Mouse (Mus musculus) liver, embryonic 14.5 days (tissue): ENCODE data around the gene Ncapg2. TPM values are rescaled to one million over a fixed set of nuclear protein-coding genes. Genes with fewer than 3 reads are reported as not detected.

ENCODE experiments used
- ATAC-seq: fragments of 200-750 bp; cut with Nextera tagmentation; 2 replicates; pipeline ENCODE4 v1.8.0; 2017; ENCODE audit warnings: moderate number of reproducible peaks, mild to moderate bottlenecking, moderate library complexity; ENCODE audit not compliant: insufficient read depth
- DNase-seq, 3 experiments: peaks; one replicate each; pipeline ENCODE4 v3.0.0-alpha.2; 2012 to 2013; ENCODE audit warnings: low read depth in 3 of 3, low spot score in 3 of 3
- H3K27ac ChIP-seq: fragments of 300-500 bp; sonication (generic); 2 replicates; pipeline ENCODE4 v1.5.1; 2014; ENCODE audit warnings: moderate library complexity, mild to moderate bottlenecking, control low read depth, inconsistent platforms
- H3K27me3 ChIP-seq: fragments of 300-500 bp; sonication (generic); 2 replicates; pipeline ENCODE4 v1.6.1; 2014; ENCODE audit warnings: mild to moderate bottlenecking, low read length, moderate library complexity; ENCODE audit not compliant: control insufficient read depth, insufficient read depth
- H3K36me3 ChIP-seq: fragments of 300-500 bp; sonication (generic); replicated peaks from 2 replicates; pipeline ENCODE4 v1.6.1; 2014; ENCODE audit warnings: low read depth; ENCODE audit not compliant: control insufficient read depth, insufficient read depth
- H3K4me1 ChIP-seq, 2 experiments: fragments of 200-500 bp in 1 of 2; fragments of 300-500 bp in 1 of 2; sonication (generic) in 1 of 2; replicated peaks; 2 replicates each; pipeline ENCODE4 v1.6.1; 2012 to 2014; ENCODE audit warnings: antibody characterized with exemption in 1 of 2, inconsistent platforms in 1 of 2, low read length in 1 of 2; ENCODE audit not compliant: control insufficient read depth in 2 of 2, insufficient read depth in 2 of 2
- H3K4me2 ChIP-seq: fragments of 300-500 bp; sonication (generic); 2 replicates; pipeline ENCODE4 v1.6.1; 2014; ENCODE audit warnings: low read depth, mild to moderate bottlenecking, control low read depth, moderate library complexity
- H3K4me3 ChIP-seq, 2 experiments: fragments of 200-500 bp in 1 of 2; fragments of 300-500 bp in 1 of 2; sonication (generic) in 1 of 2; 2 replicates each; pipeline ENCODE4 v1.5.1; 2012 to 2014; ENCODE audit warnings: low read depth in 2 of 2, low read length in 2 of 2, mild to moderate bottlenecking in 2 of 2, control low read depth in 1 of 2, inconsistent platforms in 1 of 2, moderate library complexity in 1 of 2; ENCODE audit not compliant: insufficient read depth in 1 of 2
- H3K9ac ChIP-seq: fragments of 300-500 bp; sonication (generic); replicated peaks from 2 replicates; pipeline ENCODE4 v1.6.1; 2014; ENCODE audit warnings: mild to moderate bottlenecking, control low read depth, moderate library complexity
- H3K9me3 ChIP-seq: fragments of 300-500 bp; sonication (generic); 2 replicates; pipeline ENCODE4 v1.6.1; 2016; ENCODE audit warnings: low read length, mixed read lengths; ENCODE audit not compliant: control insufficient read depth
- CTCF ChIP-seq: IDR thresholded peaks from 2 replicates; pipeline ENCODE4 v1.5.1; 2016; ENCODE audit warnings: antibody characterized with exemption, low read depth, control low read depth
- EP300 ChIP-seq: IDR thresholded peaks from 2 replicates; pipeline ENCODE4 v1.6.1; 2016; ENCODE audit warnings: antibody characterized with exemption, low read depth
- WGBS: fragments of 180-500 bp; shearing (Covaris S2); extraction: QIAGEN DNeasy Blood & Tissue Kit; methylation state at CpG from one replicate; pipeline ENCODE4 v1.1.7; 2014; ENCODE audit not compliant: insufficient replicate concordance; 5-methylcytosine and 5-hydroxymethylcytosine counted together
- polyA plus RNA-seq, 2 experiments: library from polyadenylated mRNA; depleted of rRNA in 1 of 2; stranded (reverse) in 1 of 2; unstranded in 1 of 2; fragments of >200 nt; fragmentation: Nextera tagmentation in 1 of 2; extraction: Ambion mirVana in 1 of 2; gene quantifications; 2 replicates each; pipeline versions ENCODE4 v1.2.1 to v1.2.3; 2012 to 2014

Ncapg2 gene
- polyA plus RNA-seq, 2 experiments: 25.4 to 55.8 TPM

DNA sequence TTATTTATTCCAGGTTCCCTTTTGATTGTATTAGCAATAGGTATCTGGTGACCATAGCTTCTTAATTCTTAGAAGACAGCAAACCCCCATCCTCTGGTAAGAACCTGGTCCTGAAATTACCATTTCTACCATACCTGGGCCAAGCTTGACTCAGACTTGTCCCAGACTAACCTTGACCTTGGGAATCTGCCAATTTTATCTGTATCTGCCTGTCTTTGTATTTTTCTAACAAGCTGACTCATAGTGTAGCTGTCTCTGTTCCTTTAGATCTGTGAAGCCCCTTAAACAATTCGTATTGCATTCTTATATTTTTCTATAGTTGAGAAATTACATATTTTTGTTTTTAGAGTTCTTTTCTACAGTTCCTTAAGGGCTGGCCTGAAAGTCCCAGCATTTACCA, 73.6 kb downstream of the Ncapg2 start:
- H3K4me2 ChIP-seq: no peak overlapping the region
- no peaks in the 10 kb centered on the region for H3K36me3 ChIP-seq
- no peaks in the 10 kb centered on the region for H3K9me3 ChIP-seq
- no peaks in the 10 kb centered on the region for H3K27me3 ChIP-seq
- ATAC-seq: no peak
- 17% methylated on average over 1 of the region's 1 CpGs for WGBS
- H3K4me1 ChIP-seq: no peaks in the 10 kb centered on the region
- H3K9ac ChIP-seq: no peak overlapping the region
- no peak for TF ChIP-seq EP300
- no peak for TF ChIP-seq CTCF
- no peak overlapping the region for H3K4me3 ChIP-seq
- no peak overlapping the region for H3K27ac ChIP-seq
- DNase-seq: no peak

DNA sequence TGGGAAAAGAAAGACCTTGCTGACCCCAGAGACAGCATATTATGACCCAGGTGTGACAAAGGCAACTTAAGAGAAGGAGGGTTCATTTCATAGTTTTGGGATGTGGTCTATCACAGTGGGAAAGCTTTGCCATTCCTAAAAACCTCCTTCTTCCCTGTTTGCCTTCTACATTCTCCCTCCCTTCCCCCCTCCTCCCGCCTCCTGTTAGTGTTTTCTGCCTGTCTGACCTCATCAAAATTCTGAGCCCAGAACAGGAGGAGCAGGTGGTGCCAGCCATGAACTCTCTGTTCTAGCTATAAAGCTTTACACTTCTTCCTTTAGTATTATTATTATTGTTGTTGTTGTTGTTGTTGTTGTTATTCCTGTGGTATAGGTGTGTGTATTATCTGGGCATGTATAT, 76.7 kb downstream of the Ncapg2 start:
- no peak for DNase-seq
- WGBS: 31% methylated on average over 1 of the region's 1 CpGs
- no peak overlapping the region for H3K4me2 ChIP-seq
- H3K4me3 ChIP-seq: no peak overlapping the region
- no peak overlapping the region for H3K9ac ChIP-seq
- ATAC-seq: no peak
- no peak for TF ChIP-seq CTCF
- no peak for TF ChIP-seq EP300
- no peak overlapping the region for H3K27ac ChIP-seq
- peaks cover 0 to 2% of the 10 kb centered on the region in 2 experiments; a peak in 1 of 4 replicates for H3K4me1 ChIP-seq
- H3K27me3 ChIP-seq: peaks cover 12% of the 10 kb centered on the region
- H3K9me3 ChIP-seq: no peaks in the 10 kb centered on the region
- H3K36me3 ChIP-seq: no peaks in the 10 kb centered on the region

DNA sequence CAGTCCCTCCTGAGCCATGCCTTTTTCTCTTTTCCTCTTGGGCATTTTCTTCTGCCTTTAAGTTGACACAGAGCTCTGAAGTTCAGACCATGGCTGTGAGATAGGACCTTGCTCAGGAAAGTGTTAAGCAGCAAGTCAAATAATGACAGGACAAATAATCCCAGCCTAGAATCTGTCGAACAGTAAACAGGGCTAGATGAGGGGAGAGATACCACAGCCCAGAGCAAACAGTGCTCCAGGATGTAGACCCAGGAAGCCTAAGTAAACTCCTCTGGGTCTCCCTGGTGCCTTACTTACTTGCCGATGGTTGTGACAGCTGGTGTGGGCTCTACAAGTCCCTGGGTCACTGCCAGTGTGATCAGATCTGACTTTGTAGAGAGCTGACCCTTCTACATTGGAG, 78.4 kb downstream of the Ncapg2 start:
- Histone ChIP-seq H3K4me2 (no peak overlapping the region), H3K9ac (no peak overlapping the region), H3K4me1 (peaks cover 0 to 2% of the 10 kb centered on the region in 2 experiments; a peak in 1 of 4 replicates), H3K36me3 (no peaks in the 10 kb centered on the region), H3K4me3 (no peak overlapping the region), H3K27me3 (peaks cover 12% of the 10 kb centered on the region), H3K27ac (no peak overlapping the region), H3K9me3 (no peaks in the 10 kb centered on the region)
- ATAC-seq: no peak
- no peak for DNase-seq
- TF ChIP-seq EP300 (no peak), CTCF (no peak)
- WGBS: 53% methylated on average over 2 of the region's 2 CpGs

DNA sequence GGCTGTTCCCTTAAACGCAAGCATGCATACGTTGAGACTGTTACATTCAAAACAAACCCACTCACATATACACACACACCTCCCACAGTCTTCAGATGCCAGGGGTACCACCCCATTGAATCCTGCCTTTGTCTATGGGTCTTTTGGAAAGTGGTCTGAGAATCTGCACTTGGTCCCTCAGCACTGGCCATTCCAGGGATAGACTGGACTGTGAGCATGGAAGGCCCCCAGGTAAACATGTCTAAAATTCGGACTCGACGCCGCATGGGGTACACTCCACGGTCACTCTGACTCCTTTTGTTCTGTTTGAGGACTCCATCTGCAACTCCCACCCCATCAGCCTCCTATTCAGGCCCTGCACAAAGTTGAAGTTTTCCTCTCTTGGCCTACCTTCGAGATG, 79.8 kb downstream of the Ncapg2 start:
- no peak for DNase-seq
- H3K27me3 ChIP-seq: peaks cover 12% of the 10 kb centered on the region

DNA sequence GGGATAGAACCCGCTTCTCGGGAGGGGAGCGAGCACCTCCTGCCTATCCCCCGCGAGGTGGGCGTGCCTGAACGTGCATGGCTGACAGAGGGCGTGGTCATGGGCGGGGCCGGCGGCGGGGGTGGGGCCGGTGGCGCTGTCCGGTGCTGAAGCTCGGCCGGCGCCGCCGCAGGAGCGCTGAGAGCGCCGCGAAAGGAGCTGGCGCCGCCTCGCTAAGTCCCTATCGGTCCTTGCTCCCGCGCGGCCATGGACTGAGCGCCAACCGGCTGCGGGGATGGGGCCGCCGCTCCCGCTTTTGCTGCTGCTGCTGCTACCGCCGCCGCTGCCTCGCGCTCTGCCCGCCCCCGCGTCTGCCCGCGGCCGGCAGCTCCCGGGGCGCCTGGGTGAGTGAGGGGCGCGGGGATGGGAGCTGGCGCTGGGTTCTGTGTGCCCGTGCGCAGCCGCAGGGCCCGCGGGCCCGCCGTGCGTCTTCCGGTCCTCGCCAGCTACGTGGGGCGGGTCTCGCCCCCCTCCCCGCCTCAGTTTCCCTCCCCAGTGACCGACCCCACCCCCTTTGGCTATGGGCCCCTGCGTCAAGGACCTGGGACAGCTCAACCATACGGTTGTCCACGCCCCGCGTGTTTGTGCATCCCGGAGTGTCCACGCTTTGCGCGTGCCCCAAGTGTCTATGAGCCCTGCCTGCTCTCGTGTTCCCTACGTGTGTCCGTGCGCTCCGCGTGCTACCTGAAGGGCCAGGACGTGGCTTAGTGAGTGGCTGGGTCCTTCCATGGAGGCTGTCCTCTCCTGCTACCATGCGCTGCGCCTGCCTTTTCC, 80.6 kb downstream of the Ncapg2 start, which contains the start of gene Ptprn2:
TSS of gene Ptprn2 (plus strand) at position 130 of the 813 bp plus-strand sequence.
- TF ChIP-seq CTCF: no peak
- no peak for TF ChIP-seq EP300
- ATAC-seq (peak; percentile 80), DNase-seq (peak; percentile 27 to 42 (median 30))
- Histone ChIP-seq H3K4me3 (peak within 1 kb of the TSS in 1 of 2 experiments; percentile 31; a peak in 2 of 4 replicates), H3K4me2 (peak within 1 kb of the TSS; percentile 58), H3K36me3 (no peaks in the 10 kb centered on the region), H3K27me3 (peaks cover 12% of the 10 kb centered on the region), H3K27ac (no peak within 1 kb of the TSS), H3K9me3 (no peaks in the 10 kb centered on the region), H3K9ac (no peak within 1 kb of the TSS), H3K4me1 (peaks cover 0 to 2% of the 10 kb centered on the region in 2 experiments; a peak in 1 of 4 replicates)
- 2% methylated on average over 49 of the region's 86 CpGs for WGBS

More for the DNA sequence above, 79.8 kb downstream of the Ncapg2 start:
- Histone ChIP-seq H3K4me2 (no peak overlapping the region), H3K9ac (no peak overlapping the region), H3K27ac (no peak overlapping the region), H3K36me3 (no peaks in the 10 kb centered on the region), H3K9me3 (no peaks in the 10 kb centered on the region), H3K4me3 (no peak overlapping the region), H3K4me1 (peaks cover 0 to 2% of the 10 kb centered on the region in 2 experiments; a peak in 1 of 4 replicates)
- WGBS: 64% methylated on average over 8 of the region's 8 CpGs
- ATAC-seq: no peak
- TF ChIP-seq CTCF (no peak), EP300 (no peak)
